Mouse (Mus musculus) cerebellum, postnatal 14 days (tissue): Measurements from ENCODE around the gene Hoxd4.

Experiments
- DNase-seq, 2 experiments: peaks; one replicate each; pipeline ENCODE4 v3.0.0; 2021; ENCODE audit warnings: mixed read lengths in 2 of 2

Gene Hoxd4

GRCm38 (mm10) chr2:74731799-74732512, 20.2 kb downstream of the Hoxd4 start:
- DNase-seq: no peak

GRCm38 (mm10) chr2:74732513-74733316, 21.0 kb downstream of the Hoxd4 start:
- DNase-seq: no peak

GRCm38 (mm10) chr2:74733317-74733661, 21.6 kb downstream of the Hoxd4 start:
- DNase-seq: no peak

- DNase-seq: no peak
These were observed 22.0 kb downstream of the Hoxd4 start for GRCm38 (mm10) chr2:74733765-74734164.

- DNase-seq: no peak
These were observed 22.7 kb downstream of the Hoxd4 start for GRCm38 (mm10) chr2:74734451-74734850.

- no peak for DNase-seq
These were observed 23.5 kb downstream of the Hoxd4 start for GRCm38 (mm10) chr2:74734996-74735811.

GRCm38 (mm10) chr2:74735851-74736687, 24.3 kb downstream of the Hoxd4 start:
- DNase-seq: no peak

GRCm38 (mm10) chr2:74736688-74737577, 25.2 kb downstream of the Hoxd4 start:
- no peak for DNase-seq

- DNase-seq: no peak
These were observed 25.9 kb downstream of the Hoxd4 start for GRCm38 (mm10) chr2:74737578-74738070.

- DNase-seq: no peak
These were observed 27.1 kb downstream of the Hoxd4 start for GRCm38 (mm10) chr2:74738623-74739475.

GRCm38 (mm10) chr2:74739476-74739800, 27.7 kb downstream of the Hoxd4 start:
- DNase-seq: no peak

- DNase-seq: no peak
These were observed 28.1 kb downstream of the Hoxd4 start for GRCm38 (mm10) chr2:74739869-74740268.

- DNase-seq: no peak
These were observed 28.8 kb downstream of the Hoxd4 start for GRCm38 (mm10) chr2:74740311-74741091.

GRCm38 (mm10) chr2:74741252-74741978, 29.7 kb downstream of the Hoxd4 start:
- DNase-seq: no peak

- DNase-seq: no peak
These were observed 30.2 kb downstream of the Hoxd4 start for GRCm38 (mm10) chr2:74741979-74742277.

GRCm38 (mm10) chr2:74745540-74746297, 34.0 kb downstream of the Hoxd4 start:
- no peak for DNase-seq

- no peak for DNase-seq
These were observed 34.7 kb downstream of the Hoxd4 start for GRCm38 (mm10) chr2:74746298-74746921.

GRCm38 (mm10) chr2:74747006-74747405, 35.3 kb downstream of the Hoxd4 start:
- no peak for DNase-seq
